Mouse (Mus musculus) MEL (cell line): Measurements from ENCODE around the gene Gm49369.

Experiments
- CTCF ChIP-seq, 3 experiments: IDR thresholded peaks in 2 of 3; conservative IDR thresholded peaks in 1 of 3; 2 replicates each; pipeline ENCODE4 v1.5.1; 2011 to 2012; ENCODE audit warnings: low read length in 3 of 3, low read depth in 2 of 3, mild to moderate bottlenecking in 2 of 3, improper control_type of control experiment in 1 of 3, inconsistent platforms in 1 of 3, mixed read lengths in 1 of 3, moderate library complexity in 1 of 3; ENCODE audit not compliant: control insufficient read depth in 1 of 3, insufficient read depth in 1 of 3, poor library complexity in 1 of 3, severe bottlenecking in 1 of 3
- E2F4 ChIP-seq: IDR thresholded peaks from 2 replicates; pipeline ENCODE4 v1.6.1; 2011; ENCODE audit warnings: low read depth, low read length, improper control_type of control experiment, borderline replicate concordance
- EP300 ChIP-seq, 2 experiments: IDR thresholded peaks; 2 replicates each; pipeline ENCODE4 v1.6.1; 2011; ENCODE audit warnings: improper control_type of control experiment in 2 of 2, low read length in 2 of 2, low read depth in 1 of 2, mild to moderate bottlenecking in 1 of 2
- ETS1 ChIP-seq: IDR thresholded peaks from 2 replicates; pipeline ENCODE4 v1.6.1; 2012; ENCODE audit warnings: low read depth, mild to moderate bottlenecking, inconsistent platforms, low read length, improper control_type of control experiment, moderate library complexity
- GATA1 ChIP-seq: IDR thresholded peaks from 2 replicates; pipeline ENCODE4 v1.6.1; 2011; ENCODE audit warnings: low read depth, low read length, improper control_type of control experiment
- HCFC1 ChIP-seq: IDR thresholded peaks from 2 replicates; pipeline ENCODE4 v1.6.1; 2012; ENCODE audit warnings: low read depth, mild to moderate bottlenecking, inconsistent platforms, low read length, improper control_type of control experiment, moderate library complexity
- KAT2A ChIP-seq: conservative IDR thresholded peaks from 2 replicates; pipeline ENCODE4 v1.6.1; 2012; ENCODE audit warnings: low read depth, low read length, improper control_type of control experiment, inconsistent platforms
- MAFK ChIP-seq: IDR thresholded peaks from 2 replicates; pipeline ENCODE4 v1.6.1; 2011; ENCODE audit warnings: low read depth, mild to moderate bottlenecking, low read length, improper control_type of control experiment, borderline replicate concordance
- MAZ ChIP-seq: IDR thresholded peaks from 2 replicates; pipeline ENCODE4 v1.6.1; 2012; ENCODE audit warnings: low read depth, mild to moderate bottlenecking, inconsistent platforms, low read length, improper control_type of control experiment
- NRF1 ChIP-seq: IDR thresholded peaks from 2 replicates; pipeline ENCODE4 v1.6.1; 2014; ENCODE audit warnings: low read depth, mild to moderate bottlenecking, inconsistent platforms, low read length, improper control_type of control experiment, moderate library complexity; ENCODE audit not compliant: poor library complexity, insufficient read depth, severe bottlenecking
- POLR2A ChIP-seq, 2 experiments: IDR thresholded peaks; 2 replicates each; pipeline ENCODE4 v1.6.1; 2011 to 2012; ENCODE audit warnings: low read length in 2 of 2, mild to moderate bottlenecking in 2 of 2, control low read depth in 1 of 2, improper control_type of control experiment in 1 of 2, low read depth in 1 of 2, moderate library complexity in 1 of 2; ENCODE audit not compliant: control insufficient read depth in 1 of 2, insufficient read depth in 1 of 2, poor library complexity in 1 of 2
- ZC3H11A ChIP-seq: IDR thresholded peaks from 2 replicates; pipeline ENCODE4 v1.6.1; 2012; ENCODE audit warnings: low read depth, mild to moderate bottlenecking, inconsistent platforms, low read length, improper control_type of control experiment

DNA sequence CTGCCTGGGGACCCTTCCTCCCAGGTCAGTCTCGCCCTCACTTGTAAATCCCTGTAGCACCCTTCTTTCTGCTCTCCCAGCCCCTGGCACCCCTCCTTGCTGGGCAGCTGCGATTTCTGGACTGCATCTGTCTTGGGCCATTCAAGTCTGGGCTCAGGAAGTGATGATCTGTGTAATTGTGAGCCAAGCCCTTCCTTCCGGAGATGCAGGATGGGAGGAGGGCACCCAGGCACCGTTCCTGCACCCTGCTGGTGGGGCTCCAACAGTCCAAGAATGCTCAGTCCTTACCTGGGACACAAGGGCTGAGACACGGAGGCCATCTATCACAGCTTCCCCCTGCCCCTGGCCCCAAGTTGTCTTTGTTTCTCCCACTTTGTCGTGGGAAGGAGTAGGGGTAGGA is 12.6 kb downstream of the Gm49369 start:
- no peak for TF ChIP-seq HCFC1
- no peak for TF ChIP-seq POLR2A (IDR thresholded peaks at IDR 0.05; ENCODE audit: control insufficient read depth in 1 of 2, insufficient read depth in 1 of 2, low read depth in 1 of 2, low read length in 2 of 2, poor library complexity in 1 of 2)
- no peak for TF ChIP-seq E2F4
- no peak for TF ChIP-seq NRF1
- no peak for TF ChIP-seq ETS1
- TF ChIP-seq CTCF (IDR thresholded peaks at IDR 0.05 in 2 of 3, conservative IDR thresholded peaks at IDR 0.05 in 1 of 3; ENCODE audit: control insufficient read depth in 1 of 3, insufficient read depth in 1 of 3, low read depth in 2 of 3, low read length in 3 of 3, poor library complexity in 1 of 3, severe bottlenecking in 1 of 3), result no peak
- no peak for TF ChIP-seq EP300 (IDR thresholded peaks at IDR 0.05; ENCODE audit: low read depth in 1 of 2, low read length in 2 of 2)
- TF ChIP-seq ZC3H11A, result no peak
- TF ChIP-seq GATA1, result no peak
- TF ChIP-seq KAT2A, result no peak
- TF ChIP-seq MAZ, result no peak
- TF ChIP-seq MAFK, result no peak
